Mouse (Mus musculus) cerebellum, adult (tissue): ENCODE data around the gene Myo1d.
A peak's percentile ranks its signal among the peaks of the same experiment; 100 is the strongest.

Experiments used
- ATAC-seq: cut with Nextera tagmentation; 2 replicates; pipeline ENCODE4 v1.9.2; 2017; ENCODE audit warnings: mild to moderate bottlenecking, moderate library complexity, mixed read lengths; ENCODE audit not compliant: insufficient number of reproducible peaks, low FRiP score, low TSS enrichment

The Myo1d gene

DNA sequence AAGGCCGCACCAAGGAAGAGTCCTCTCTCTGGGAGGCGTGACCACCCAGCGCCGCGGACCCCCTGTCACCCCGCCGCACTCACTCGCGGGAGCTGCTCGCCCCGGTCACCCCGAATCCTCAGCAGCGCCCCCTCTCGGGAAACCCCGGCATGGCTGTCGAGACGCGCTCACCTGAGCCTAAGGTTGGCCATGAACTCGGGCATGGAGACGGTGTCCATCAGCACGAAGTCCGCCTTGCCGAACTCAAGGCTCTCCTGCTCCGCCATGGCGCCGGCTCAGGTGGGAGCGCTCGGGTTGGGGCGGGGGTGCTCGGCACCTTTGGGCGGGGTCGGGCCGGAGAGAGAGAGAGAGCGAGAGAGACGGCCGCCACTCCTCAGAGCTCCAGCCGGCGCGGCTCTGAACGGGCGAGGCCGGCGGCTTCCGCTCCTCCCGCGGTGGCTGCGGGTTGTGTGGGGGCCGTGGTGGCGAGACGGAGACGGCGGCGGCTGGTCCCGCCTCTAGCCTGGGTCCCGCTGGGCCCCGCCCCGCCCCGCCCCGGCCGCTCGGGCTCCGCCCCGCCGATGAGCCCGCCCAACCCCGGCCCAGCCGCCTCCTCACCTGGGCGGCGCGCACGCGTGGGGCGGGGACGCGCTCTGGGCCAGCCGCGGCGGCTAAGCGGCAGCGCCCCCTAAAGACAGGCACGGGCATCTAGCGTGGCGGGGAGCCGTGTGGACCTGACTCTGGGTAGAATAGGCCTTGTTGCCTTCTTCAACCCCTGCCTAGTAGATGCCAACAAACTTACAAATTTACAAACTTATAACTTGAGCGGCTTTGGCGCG is at the start of gene Myo1d:
TSS of gene Myo1d (minus strand) at position 499 of the 818 bp plus-strand sequence.
- peak; percentile 92 for ATAC-seq

- ATAC-seq, result no peak
Observed at GRCm38 (mm10) chr11:80821794-80822193, 42.0 kb upstream of the Myo1d start.

DNA sequence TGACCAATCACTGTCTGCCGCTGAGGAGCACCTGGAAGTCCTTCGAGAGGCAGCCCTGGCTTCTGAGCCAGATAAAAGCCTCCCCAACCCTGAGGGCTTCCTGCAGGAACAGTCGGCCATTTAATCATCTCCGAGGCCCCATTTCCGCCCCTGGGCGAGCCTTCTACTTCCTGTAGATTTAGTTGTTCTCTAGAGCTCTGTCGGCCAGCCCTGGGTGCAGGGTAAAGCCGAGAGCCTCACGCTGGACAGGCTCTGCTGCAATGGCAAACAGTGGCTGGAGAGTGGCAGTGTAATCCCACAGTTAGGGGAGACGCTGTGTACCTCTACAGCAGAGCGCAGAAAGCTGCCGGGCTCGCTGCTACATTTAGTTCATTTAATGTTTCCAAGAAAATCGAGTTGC is 41.5 kb upstream of the Myo1d start:
- ATAC-seq, result no peak

- ATAC-seq, result no peak
Observed at GRCm38 (mm10) chr11:80820085-80820484, 40.3 kb upstream of the Myo1d start.

DNA sequence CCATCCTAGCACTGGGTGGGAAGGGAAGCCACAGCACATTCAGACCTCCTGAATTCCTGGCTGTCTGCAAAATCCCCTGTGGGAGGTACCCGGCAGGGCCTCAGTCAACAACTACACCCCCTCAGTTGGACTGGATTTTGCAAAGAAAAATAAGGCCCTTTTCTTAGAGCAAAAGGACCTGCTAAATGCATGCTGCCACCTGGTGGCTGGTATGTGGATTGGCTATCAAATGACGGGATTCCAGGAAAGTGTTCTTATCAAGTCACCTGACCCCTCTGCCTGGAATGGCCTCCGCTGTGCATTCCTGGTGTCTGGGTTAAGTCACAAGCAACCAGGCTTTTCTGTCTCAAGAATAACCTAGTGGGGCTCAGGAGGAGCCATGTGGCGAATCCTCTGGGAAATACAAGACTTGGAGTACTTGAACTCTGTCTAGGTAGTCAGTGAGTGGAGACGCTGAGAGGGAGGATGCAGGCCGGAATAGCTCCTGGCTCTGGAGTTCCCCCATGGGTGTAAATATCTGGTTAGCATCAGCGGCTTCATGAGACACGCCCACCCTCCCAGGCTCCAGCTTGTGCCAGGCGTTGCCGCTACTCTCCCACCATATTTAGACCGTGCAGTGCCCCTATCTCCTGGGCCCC is 38.4 kb upstream of the Myo1d start:
- ATAC-seq, result peak; percentile 36; the same call in 1 of the 2 replicates

DNA sequence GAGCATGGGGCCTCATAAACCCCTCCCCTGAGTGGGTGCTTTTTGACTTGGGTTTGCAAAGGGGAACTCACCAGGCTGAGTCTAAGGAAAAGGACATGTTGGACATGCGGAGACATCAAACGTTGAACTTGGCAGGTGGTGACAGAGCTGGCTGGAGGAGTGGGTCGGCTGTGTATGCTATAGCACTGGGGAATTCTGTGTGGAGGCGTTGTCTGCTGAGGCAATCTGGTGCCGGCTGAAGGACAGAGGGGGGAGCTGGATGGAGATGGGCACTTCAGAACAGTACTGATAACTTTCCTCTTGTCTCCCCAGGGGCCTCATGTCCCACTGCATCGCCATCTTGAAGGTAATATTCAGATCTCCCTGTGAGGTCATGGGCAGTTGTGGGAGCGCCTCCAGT is 35.5 kb upstream of the Myo1d start:
- ATAC-seq, result no peak

DNA sequence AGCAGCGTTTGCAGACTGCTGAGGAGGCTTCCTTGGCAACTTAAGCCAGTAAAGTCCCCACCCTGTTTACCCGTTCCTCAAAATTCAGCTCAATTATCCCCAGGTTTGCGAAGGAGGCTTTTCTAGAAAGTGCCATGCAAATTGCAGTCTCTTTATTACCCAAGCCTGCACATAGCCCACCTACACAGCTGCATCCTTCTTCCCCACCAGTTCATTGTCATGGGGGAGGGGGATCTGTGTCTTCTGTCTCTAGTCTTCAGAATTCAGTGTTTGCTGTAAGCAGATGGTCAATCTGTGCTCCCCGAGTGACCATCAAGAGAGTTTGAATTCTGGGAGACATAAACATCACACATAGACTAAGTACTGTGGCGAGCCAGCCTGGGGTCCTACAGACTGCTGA is 31.3 kb upstream of the Myo1d start:
- ATAC-seq, result no peak

DNA sequence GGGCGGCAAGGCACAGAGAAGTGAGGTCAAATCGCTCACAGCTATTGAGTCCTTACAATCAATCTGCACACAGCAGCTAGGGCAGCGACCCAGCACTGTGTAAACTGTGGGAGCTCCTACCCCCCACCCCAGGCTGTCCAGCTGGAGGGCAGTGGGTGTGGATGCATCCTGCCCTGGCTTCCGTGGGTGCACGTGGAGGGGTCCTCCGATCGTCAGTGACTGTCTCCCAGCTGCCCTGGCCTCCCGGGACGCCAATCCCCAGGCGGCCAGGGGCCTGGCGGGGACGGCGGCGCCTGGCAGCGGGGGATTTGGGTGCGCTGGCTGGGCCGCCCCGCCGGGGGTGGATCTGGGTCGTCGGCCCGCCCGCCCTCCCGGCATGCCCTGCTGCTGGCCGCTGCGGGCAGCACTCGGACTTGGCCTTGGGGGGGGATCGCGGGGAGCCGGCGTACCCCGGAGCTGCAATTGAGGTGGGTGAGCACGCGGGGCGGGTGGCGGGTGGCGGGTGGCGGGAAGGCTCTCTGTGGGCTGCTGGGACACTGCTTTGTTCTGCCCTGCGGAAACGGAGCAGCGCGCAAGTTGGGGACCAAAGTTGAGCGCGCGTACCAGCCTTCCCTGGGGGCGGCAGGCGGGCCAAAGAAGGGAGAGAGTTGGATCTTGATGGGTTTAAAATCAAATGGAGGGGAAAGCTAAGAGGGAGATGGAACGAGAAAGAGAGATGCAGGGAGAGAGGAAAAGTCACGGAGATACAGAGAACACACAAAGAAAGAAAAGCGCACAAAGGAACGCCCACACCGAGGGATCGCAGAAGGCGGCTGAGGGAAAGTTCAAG is 30.4 kb upstream of the Myo1d start, which contains the start of gene Tmem98:
TSS of gene Tmem98 (plus strand) at position 183 of the 829 bp plus-strand sequence.
- no peak for ATAC-seq

DNA sequence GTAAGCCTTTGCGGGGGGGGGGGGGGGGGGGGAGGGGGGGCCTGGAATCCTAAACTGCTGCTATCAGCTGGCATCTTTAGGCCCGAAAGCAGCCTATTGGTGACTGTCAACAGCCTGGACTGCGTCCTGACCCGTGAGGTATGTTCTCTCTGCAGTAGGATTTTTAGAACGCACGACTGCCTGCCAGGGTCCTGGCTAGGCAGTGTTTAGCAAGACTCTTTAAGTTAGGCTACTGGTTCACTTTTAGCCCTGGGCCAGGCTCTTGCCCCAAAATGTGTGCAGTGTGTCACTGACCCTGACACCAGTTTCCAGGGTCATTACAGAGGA is 29.8 kb upstream of the Myo1d start:
- ATAC-seq, result no peak

DNA sequence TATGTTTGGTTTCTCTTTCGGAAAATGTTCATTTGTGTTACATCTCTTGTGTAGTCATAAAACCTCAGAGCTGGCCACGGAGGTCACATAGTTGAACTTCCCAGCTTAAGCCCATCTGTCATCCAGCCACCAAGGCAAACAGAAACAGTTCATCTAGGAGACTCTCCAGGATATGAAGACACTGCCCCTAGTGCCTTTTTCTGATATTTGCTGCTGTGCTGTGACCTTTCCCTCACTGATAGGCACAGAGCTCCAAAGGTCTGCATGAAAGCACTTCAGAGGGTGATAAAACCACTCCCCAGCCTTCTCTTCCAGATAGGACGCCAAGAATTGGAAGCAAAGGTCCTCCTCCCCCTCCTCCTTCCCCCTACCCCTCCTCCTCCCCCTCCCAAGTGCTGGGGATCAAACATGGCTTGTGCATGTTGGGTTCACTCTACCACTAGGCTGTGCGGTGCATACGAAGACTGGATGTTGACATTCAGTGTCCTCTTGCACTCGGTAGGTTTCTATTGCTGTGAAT is 28.8 kb upstream of the Myo1d start:
- ATAC-seq, result no peak

- no peak for ATAC-seq
Observed at GRCm38 (mm10) chr11:80802706-80803105, 22.9 kb upstream of the Myo1d start.

DNA sequence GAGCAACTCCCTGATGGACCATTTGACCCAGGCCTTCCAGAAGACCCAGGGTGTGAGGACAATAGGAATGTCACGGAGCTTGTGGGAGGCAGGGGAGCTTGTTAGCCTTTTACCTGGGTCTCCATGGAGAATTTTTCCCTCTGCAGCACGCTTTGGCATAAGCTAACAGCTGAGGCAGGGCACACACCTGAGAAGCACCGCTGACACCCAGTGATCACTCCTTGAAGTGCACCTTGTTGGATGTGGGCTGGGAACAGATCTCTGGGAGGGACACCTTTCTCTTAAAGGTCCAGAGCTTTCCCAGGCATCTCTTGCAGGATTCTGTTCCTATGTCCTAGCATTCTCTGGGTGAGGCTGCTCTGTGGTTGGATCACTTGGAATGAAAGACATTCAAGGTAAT is 20.2 kb upstream of the Myo1d start:
- ATAC-seq, result no peak

DNA sequence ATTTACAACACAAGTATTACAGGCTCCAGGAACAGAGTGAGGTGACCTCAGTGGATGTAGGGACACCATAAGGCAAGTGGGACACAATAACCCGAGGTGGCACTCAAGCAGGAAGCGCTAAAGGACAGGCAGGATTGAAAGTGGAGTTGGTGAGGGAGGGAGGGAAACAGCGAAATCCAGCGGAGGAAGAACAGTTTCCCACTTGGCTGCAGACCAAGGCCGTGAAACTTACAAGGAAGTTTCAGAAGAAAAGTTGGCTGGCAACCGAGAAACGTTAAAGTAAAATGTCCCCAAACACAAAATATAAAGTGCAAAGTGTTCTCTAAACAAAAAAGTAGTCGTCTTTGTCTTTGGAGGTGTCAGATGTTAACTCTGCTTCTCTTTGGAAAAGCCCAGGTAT is 15.6 kb upstream of the Myo1d start:
- ATAC-seq, result no peak

- ATAC-seq, result no peak
Observed at GRCm38 (mm10) chr11:80794290-80794689, 14.5 kb upstream of the Myo1d start.

- no peak for ATAC-seq
Observed at GRCm38 (mm10) chr11:80793386-80793785, 13.6 kb upstream of the Myo1d start.

GRCm38 (mm10) chr11:80791677-80792432 is 12.0 kb upstream of the Myo1d start:
- no peak for ATAC-seq

GRCm38 (mm10) chr11:80790413-80790812 is 10.6 kb upstream of the Myo1d start:
- ATAC-seq, result no peak

GRCm38 (mm10) chr11:80789647-80790240 is 9.9 kb upstream of the Myo1d start:
- ATAC-seq, result no peak

DNA sequence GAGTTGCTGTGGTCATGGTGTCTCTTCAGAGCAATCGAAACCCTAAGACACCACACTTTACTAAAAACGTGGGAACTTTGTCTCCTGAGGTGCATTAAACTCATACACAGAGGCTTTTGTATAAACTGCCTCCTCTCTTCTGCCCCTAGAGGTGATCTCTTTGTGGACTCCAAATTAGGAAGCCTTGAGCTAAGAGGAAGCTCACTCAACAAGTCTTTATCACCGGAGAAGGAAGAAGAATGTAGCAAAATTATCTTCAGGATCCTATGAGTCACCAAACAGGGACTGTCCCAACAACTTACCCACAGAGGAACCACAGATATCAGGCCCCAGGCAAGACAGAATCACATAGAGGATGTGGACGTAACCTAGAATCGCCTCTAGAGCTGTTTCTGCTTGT is 5.8 kb upstream of the Myo1d start:
- no peak for ATAC-seq

- ATAC-seq, result no peak
Observed at GRCm38 (mm10) chr11:80784294-80784743, 4.5 kb upstream of the Myo1d start.
